Mouse (Mus musculus) erythroblast, embryonic 14.5 days (primary cell): ENCODE data around the gene Amot. TPM values are rescaled to one million over a fixed set of nuclear protein-coding genes. Genes with fewer than 3 reads are reported as not detected.

Source experiments
- H3K27me3 ChIP-seq: 2 replicates; pipeline ENCODE4 v1.6.1; 2012; ENCODE audit warnings: inconsistent platforms; ENCODE audit not compliant: control insufficient read depth
- H3K36me3 ChIP-seq: 2 replicates; pipeline ENCODE4 v1.6.1; 2012; ENCODE audit warnings: mild to moderate bottlenecking, inconsistent platforms; ENCODE audit not compliant: control insufficient read depth
- H3K4me1 ChIP-seq: 2 replicates; pipeline ENCODE4 v1.6.1; 2012; ENCODE audit warnings: inconsistent platforms; ENCODE audit not compliant: control insufficient read depth
- H3K4me3 ChIP-seq: replicated peaks from 2 replicates; pipeline ENCODE3; 2012; ENCODE audit warnings: moderate library complexity, mild to moderate bottlenecking, inconsistent platforms
- H3K9me3 ChIP-seq: 2 replicates; pipeline ENCODE4 v1.6.1; 2012; ENCODE audit warnings: low read length, inconsistent platforms, mixed read lengths; ENCODE audit not compliant: control insufficient read depth
- GATA1 ChIP-seq: IDR thresholded peaks from 2 replicates; pipeline ENCODE4 v1.6.1; 2012; ENCODE audit warnings: low read length, inconsistent platforms, mixed read lengths
- TAL1 ChIP-seq: IDR thresholded peaks from 3 replicates; pipeline ENCODE4 v1.6.1; 2012; ENCODE audit warnings: low read length, inconsistent platforms, mixed read lengths
- polyA plus RNA-seq: library from polyadenylated mRNA; stranded (reverse); fragments of >175 nt; gene quantifications from 2 replicates; pipeline ENCODE4 v1.2.3, GENCODE M21; 2012

Amot gene
- polyA plus RNA-seq, 1 experiment = 0.12 TPM

GRCm38 (mm10) chrX:145411425-145411824 is 93.6 kb downstream of the Amot start:
- Histone ChIP-seq H3K27me3 (no peaks in the 10 kb centered on the region), H3K36me3 (no peaks in the 10 kb centered on the region), H3K4me1 (no peaks in the 10 kb centered on the region), H3K4me3 (no peak overlapping the region), H3K9me3 (no peaks in the 10 kb centered on the region)
- TF ChIP-seq GATA1 (no peak), TAL1 (no peak)

GRCm38 (mm10) chrX:145406052-145406451 is 98.9 kb downstream of the Amot start:
- no peaks in the 10 kb centered on the region for H3K36me3 ChIP-seq
- H3K27me3 ChIP-seq = no peaks in the 10 kb centered on the region
- H3K9me3 ChIP-seq = no peaks in the 10 kb centered on the region
- H3K4me1 ChIP-seq = no peaks in the 10 kb centered on the region; the same call in 1 of the 2 replicates
- no peak overlapping the region for H3K4me3 ChIP-seq
- TF ChIP-seq TAL1 (no peak), GATA1 (no peak)

- Histone ChIP-seq H3K36me3 (no peaks in the 10 kb centered on the region), H3K9me3 (no peaks in the 10 kb centered on the region), H3K27me3 (no peaks in the 10 kb centered on the region), H3K4me1 (no peaks in the 10 kb centered on the region; the same call in 1 of the 2 replicates), H3K4me3 (no peak overlapping the region)
- no peak for TF ChIP-seq GATA1
- no peak for TF ChIP-seq TAL1
Measured at GRCm38 (mm10) chrX:145401926-145402325, 103.1 kb downstream of the Amot start.

DNA sequence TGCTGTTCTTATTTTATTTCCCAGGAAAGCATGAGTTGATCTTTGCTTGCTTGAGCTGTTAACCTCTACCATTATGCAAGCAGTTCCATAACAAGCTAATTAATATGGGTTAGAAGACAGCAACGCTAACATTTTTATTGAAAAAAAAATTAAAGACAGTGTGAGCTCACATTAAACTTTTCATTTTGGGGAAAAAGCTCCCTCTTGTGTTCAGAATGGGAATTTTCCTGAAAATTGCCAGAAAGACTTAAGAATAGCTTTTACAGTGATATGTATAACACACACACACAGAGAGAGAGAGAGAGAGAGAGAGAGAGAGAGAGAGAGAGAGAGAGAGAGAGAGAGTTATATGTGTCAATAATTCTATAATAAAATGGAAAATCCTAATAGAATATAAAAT is 105.7 kb downstream of the Amot start:
- no peak for TF ChIP-seq GATA1
- no peak for TF ChIP-seq TAL1
- no peak overlapping the region for H3K4me3 ChIP-seq
- H3K9me3 ChIP-seq = no peaks in the 10 kb centered on the region
- H3K27me3 ChIP-seq = no peaks in the 10 kb centered on the region
- no peaks in the 10 kb centered on the region for H3K36me3 ChIP-seq
- H3K4me1 ChIP-seq = no peaks in the 10 kb centered on the region

Other genes with a start within 250 kb of the Amot start
- not detected in 2 replicates for gene Lhfpl1, start 156.1 kb downstream of the Amot start, polyA plus RNA-seq